Mouse (Mus musculus) forebrain, postnatal 0 days (tissue): ENCODE measurements around the gene Dsn1. TPM values are rescaled to one million over a fixed set of nuclear protein-coding genes. Genes with fewer than 3 reads are reported as not detected.

ENCODE experiments used
- ATAC-seq: fragments of 200-750 bp; cut with Nextera tagmentation; 2 replicates; pipeline ENCODE4 v1.8.0; 2017; ENCODE audit warnings: mild to moderate bottlenecking, moderate library complexity
- DNase-seq: peaks from one replicate; pipeline ENCODE4 v3.0.0-alpha.2; 2015
- H3K27ac ChIP-seq: fragments of 300-500 bp; sonication (generic); 2 replicates; pipeline ENCODE4 v1.5.1; 2014; ENCODE audit warnings: low read depth, mild to moderate bottlenecking, antibody characterized with exemption, low read length, moderate library complexity, mixed read lengths
- H3K27me3 ChIP-seq: fragments of 300-500 bp; sonication (generic); 2 replicates; pipeline ENCODE4 v1.6.1; 2014; ENCODE audit warnings: mild to moderate bottlenecking, low read length, mixed read lengths; ENCODE audit not compliant: insufficient read depth
- H3K36me3 ChIP-seq: fragments of 300-500 bp; sonication (generic); 2 replicates; pipeline ENCODE4 v1.6.1; 2014; ENCODE audit warnings: mild to moderate bottlenecking, moderate library complexity; ENCODE audit not compliant: insufficient read depth
- H3K4me1 ChIP-seq: fragments of 300-500 bp; sonication (generic); 2 replicates; pipeline ENCODE4 v1.6.1; 2014; ENCODE audit warnings: antibody characterized with exemption; ENCODE audit not compliant: insufficient read depth
- H3K4me2 ChIP-seq: fragments of 300-500 bp; sonication (generic); 2 replicates; pipeline ENCODE4 v1.6.1; 2014; ENCODE audit warnings: low read depth, mild to moderate bottlenecking, moderate library complexity
- H3K4me3 ChIP-seq: fragments of 300-500 bp; sonication (generic); 2 replicates; pipeline ENCODE4 v1.5.1; 2014; ENCODE audit warnings: low read depth, low read length, mixed read lengths
- H3K9ac ChIP-seq: fragments of 300-500 bp; sonication (generic); 2 replicates; pipeline ENCODE4 v1.6.1; 2014; ENCODE audit warnings: mild to moderate bottlenecking
- H3K9me3 ChIP-seq: fragments of 300-500 bp; sonication (generic); 2 replicates; pipeline ENCODE4 v1.6.1; 2016; ENCODE audit warnings: low read length
- CTCF ChIP-seq: sonication (generic); IDR thresholded peaks from 2 replicates; pipeline ENCODE4 v1.5.1; 2016; ENCODE audit warnings: antibody characterized with exemption, control low read depth, low read depth
- WGBS: fragments of 180-500 bp; shearing (Covaris S2); extraction: QIAGEN DNeasy Blood & Tissue Kit; methylation state at CpG from one replicate; pipeline ENCODE4 v1.1.7; 2014; 5-methylcytosine and 5-hydroxymethylcytosine counted together
- polyA plus RNA-seq: library from polyadenylated mRNA; unstranded; fragments of >200 nt; fragmentation: Nextera tagmentation; extraction: Ambion mirVana; gene quantifications from 2 replicates; pipeline ENCODE4 v1.2.1, GENCODE M21; 2015
- total RNA-seq: library from RNA; depleted of rRNA; stranded (reverse); fragments of >200 nt; gene quantifications from 2 replicates; pipeline ENCODE4 v1.2.3, GENCODE M21; 2014

The Dsn1 gene
- total and polyA plus RNA-seq, 2 experiments from 2014 or later: 10.0 to 12.2 TPM

DNA sequence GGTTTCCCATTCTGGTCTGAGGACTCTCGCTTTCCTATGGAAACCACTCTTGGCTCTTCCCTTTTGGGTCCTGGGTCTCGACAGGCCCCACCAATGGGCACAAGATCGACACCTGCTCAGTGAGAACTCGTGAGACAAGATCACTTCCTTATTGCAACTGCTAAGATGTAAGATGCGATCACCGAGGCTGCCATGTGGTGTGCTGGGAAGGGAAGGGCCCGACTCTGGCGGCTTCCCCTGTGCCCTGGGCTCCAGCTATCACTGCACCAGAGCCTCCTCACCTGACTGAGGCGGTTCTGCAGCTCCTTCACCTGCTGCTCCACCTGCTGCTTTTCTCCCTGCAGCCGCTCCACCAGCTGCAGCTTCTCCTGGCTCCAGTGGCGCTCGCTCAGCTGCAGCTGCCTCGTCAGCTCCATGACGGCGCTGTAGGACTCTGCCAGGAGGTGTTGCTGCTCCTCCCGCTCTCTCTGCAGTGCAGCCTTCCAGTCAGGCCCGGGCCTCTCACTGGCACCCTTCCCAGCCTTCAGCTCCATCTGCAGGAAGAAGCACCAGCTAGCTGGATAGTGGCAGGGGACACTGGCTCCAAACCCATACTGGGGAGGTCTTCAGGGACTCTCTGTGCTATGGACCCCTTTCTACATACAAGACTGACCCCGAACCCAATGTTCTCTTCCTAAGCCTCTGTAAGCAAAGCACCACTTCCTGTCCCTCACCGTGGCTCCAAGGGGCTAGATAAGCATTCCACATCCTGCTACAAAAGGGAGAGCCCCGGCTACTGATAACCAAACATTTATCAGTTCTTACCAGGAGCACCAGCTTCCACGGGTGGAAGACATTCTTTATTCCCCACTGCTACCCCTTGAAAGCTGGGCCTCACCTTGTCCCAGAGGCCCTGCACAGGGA lies 20.4 kb upstream of the Dsn1 start:
- peak; percentile 12; the same call in 1 of the 2 replicates for TF ChIP-seq CTCF
- 83% methylated on average over 21 of the region's 21 CpGs for WGBS
- no peaks in the 10 kb centered on the region for H3K27me3 ChIP-seq
- ATAC-seq (peak; percentile 40; the same call in 1 of the 2 replicates), DNase-seq (peak; percentile 34)
- no peak overlapping the region for H3K9ac ChIP-seq
- H3K27ac ChIP-seq: no peak overlapping the region
- H3K4me1 ChIP-seq: no peaks in the 10 kb centered on the region
- H3K36me3 ChIP-seq: peaks cover 83% of the 10 kb centered on the region
- H3K9me3 ChIP-seq: no peaks in the 10 kb centered on the region
- no peak overlapping the region for H3K4me3 ChIP-seq
- H3K4me2 ChIP-seq: no peak overlapping the region

GRCm38 (mm10) chr2:157021156-157021555 lies 14.2 kb upstream of the Dsn1 start:
- TF ChIP-seq CTCF: no peak

GRCm38 (mm10) chr2:157019228-157019627 lies 12.3 kb upstream of the Dsn1 start:
- no peaks in the 10 kb centered on the region for H3K9me3 ChIP-seq
- H3K4me1 ChIP-seq: no peaks in the 10 kb centered on the region
- H3K4me3 ChIP-seq: no peak overlapping the region

More at GRCm38 (mm10) chr2:157021156-157021555, 14.2 kb upstream of the Dsn1 start:
- H3K27me3 ChIP-seq: no peaks in the 10 kb centered on the region
- peaks cover 90% of the 10 kb centered on the region for H3K36me3 ChIP-seq
- H3K4me3 ChIP-seq: no peak overlapping the region
- WGBS: 94% methylated on average over 16 of the region's 16 CpGs
- no peaks in the 10 kb centered on the region for H3K4me1 ChIP-seq
- H3K27ac ChIP-seq: no peak overlapping the region
- H3K4me2 ChIP-seq: no peak overlapping the region
- no peak overlapping the region for H3K9ac ChIP-seq
- DNase-seq (no peak), ATAC-seq (no peak)
- H3K9me3 ChIP-seq: no peaks in the 10 kb centered on the region

GRCm38 (mm10) chr2:157016529-157017270 lies 9.7 kb upstream of the Dsn1 start:
- ATAC-seq: peak; percentile 44

More at GRCm38 (mm10) chr2:157019228-157019627, 12.3 kb upstream of the Dsn1 start:
- no peak for TF ChIP-seq CTCF
- Histone ChIP-seq H3K4me2 (no peak overlapping the region), H3K27me3 (no peaks in the 10 kb centered on the region), H3K9ac (no peak overlapping the region), H3K36me3 (peaks cover 93% of the 10 kb centered on the region), H3K27ac (no peak overlapping the region)
- ATAC-seq: no peak
- DNase-seq: no peak
- 57% methylated on average over 4 of the region's 4 CpGs for WGBS

DNA sequence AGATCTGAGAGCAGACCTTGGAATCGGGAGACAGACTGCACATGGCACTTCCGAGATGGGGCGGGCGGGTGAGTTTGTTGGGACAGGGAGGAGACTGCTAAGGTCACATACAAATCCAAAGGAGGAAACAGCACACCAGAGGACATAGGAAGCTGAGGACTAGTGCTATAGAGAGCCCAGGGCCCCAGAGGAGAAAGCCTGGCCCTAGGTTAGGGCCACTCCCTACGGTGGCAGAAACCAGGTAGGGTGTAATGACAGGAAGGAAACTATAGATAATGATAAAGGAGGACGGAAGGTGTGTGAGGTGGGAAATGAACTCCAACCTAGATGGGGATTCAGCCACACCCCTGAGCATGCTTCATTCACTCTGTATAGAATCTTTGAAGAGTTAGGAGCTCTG lies 5.4 kb upstream of the Dsn1 start:
- Histone ChIP-seq H3K4me3 (no peak overlapping the region), H3K4me2 (no peak overlapping the region), H3K9ac (no peak overlapping the region), H3K36me3 (peaks cover 28% of the 10 kb centered on the region), H3K4me1 (peaks cover 1% of the 10 kb centered on the region; the same call in 1 of the 2 replicates), H3K9me3 (no peaks in the 10 kb centered on the region), H3K27me3 (no peaks in the 10 kb centered on the region), H3K27ac (no peak overlapping the region)
- DNase-seq (no peak), ATAC-seq (no peak)
- no peak for TF ChIP-seq CTCF
- WGBS: 91% methylated on average over 6 of the region's 6 CpGs

More at GRCm38 (mm10) chr2:157016529-157017270, 9.7 kb upstream of the Dsn1 start:
- Histone ChIP-seq H3K9me3 (no peaks in the 10 kb centered on the region), H3K9ac (no peak overlapping the region), H3K4me1 (no peaks in the 10 kb centered on the region), H3K36me3 (peaks cover 67% of the 10 kb centered on the region), H3K4me3 (no peak overlapping the region), H3K27ac (no peak overlapping the region), H3K27me3 (no peaks in the 10 kb centered on the region), H3K4me2 (no peak overlapping the region)
- 0 out of 2 replicates have a peak, but pooled peaks have one; percentile 5 for TF ChIP-seq CTCF
- DNase-seq: no peak
- 85% methylated on average over 18 of the region's 18 CpGs for WGBS

DNA sequence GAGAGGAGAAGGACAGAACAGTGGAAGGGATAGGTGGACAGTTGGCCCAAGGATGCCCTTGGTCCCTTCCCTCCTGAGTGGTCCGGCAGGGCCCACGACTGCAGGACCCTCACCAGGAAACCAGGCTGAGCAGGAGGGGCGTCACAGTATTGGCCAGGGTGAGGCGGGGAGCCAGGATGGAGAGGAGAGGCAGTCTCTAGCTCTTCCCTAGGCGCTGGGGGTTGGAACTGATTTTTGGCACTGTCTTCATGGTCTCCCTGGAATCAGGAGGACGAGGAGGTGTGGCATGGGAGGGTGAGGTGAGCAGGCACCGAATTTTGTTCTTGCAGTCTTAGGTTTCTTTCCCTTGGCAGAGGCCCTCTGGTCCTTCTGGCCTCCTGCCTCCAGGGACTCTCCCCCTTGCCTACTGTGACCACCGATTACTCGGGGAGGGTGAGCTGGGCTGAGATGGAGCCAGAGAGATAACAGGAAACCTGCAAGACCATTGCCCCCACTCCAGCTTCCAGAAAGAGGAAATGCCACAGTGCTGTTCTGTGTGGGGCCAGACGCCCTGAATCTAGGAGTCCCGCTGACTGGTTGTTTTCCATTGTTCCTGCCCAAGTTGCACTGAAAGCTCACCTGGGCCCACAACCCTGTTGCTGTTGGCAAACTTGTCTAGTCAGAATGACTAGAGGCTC lies 3.8 kb upstream of the Dsn1 start:
- Histone ChIP-seq H3K9ac (no peak overlapping the region), H3K27ac (no peak overlapping the region; the same call in 1 of the 2 replicates), H3K4me3 (no peak overlapping the region), H3K27me3 (no peaks in the 10 kb centered on the region), H3K4me2 (no peak overlapping the region), H3K36me3 (peaks cover 12% of the 10 kb centered on the region), H3K9me3 (no peaks in the 10 kb centered on the region), H3K4me1 (peaks cover 4% of the 10 kb centered on the region; the same call in 1 of the 2 replicates)
- WGBS: 56% methylated on average over 11 of the region's 11 CpGs
- DNase-seq (no peak), ATAC-seq (no peak)
- no peak for TF ChIP-seq CTCF
